Mouse (Mus musculus) MEL (cell line): ENCODE measurements around the gene Slamf7.

Source experiments
- CTCF ChIP-seq, 3 experiments: IDR thresholded peaks in 2 of 3; conservative IDR thresholded peaks in 1 of 3; 2 replicates each; pipeline ENCODE4 v1.5.1; 2011 to 2012; ENCODE audit warnings: low read length in 3 of 3, low read depth in 2 of 3, mild to moderate bottlenecking in 2 of 3, improper control_type of control experiment in 1 of 3, inconsistent platforms in 1 of 3, mixed read lengths in 1 of 3, moderate library complexity in 1 of 3; ENCODE audit not compliant: control insufficient read depth in 1 of 3, insufficient read depth in 1 of 3, poor library complexity in 1 of 3, severe bottlenecking in 1 of 3
- GATA1 ChIP-seq: IDR thresholded peaks from 2 replicates; pipeline ENCODE4 v1.6.1; 2011; ENCODE audit warnings: low read depth, low read length, improper control_type of control experiment
- HCFC1 ChIP-seq: IDR thresholded peaks from 2 replicates; pipeline ENCODE4 v1.6.1; 2012; ENCODE audit warnings: low read depth, mild to moderate bottlenecking, inconsistent platforms, low read length, improper control_type of control experiment, moderate library complexity
- NELFE ChIP-seq: IDR thresholded peaks from 2 replicates; pipeline ENCODE4 v1.6.1; 2011; ENCODE audit warnings: low read depth, low read length, improper control_type of control experiment
- POLR2A ChIP-seq, 2 experiments: IDR thresholded peaks; 2 replicates each; pipeline ENCODE4 v1.6.1; 2011 to 2012; ENCODE audit warnings: low read length in 2 of 2, mild to moderate bottlenecking in 2 of 2, control low read depth in 1 of 2, improper control_type of control experiment in 1 of 2, low read depth in 1 of 2, moderate library complexity in 1 of 2; ENCODE audit not compliant: control insufficient read depth in 1 of 2, insufficient read depth in 1 of 2, poor library complexity in 1 of 2
- SIN3A ChIP-seq: IDR thresholded peaks from 2 replicates; pipeline ENCODE4 v1.6.1; 2012; ENCODE audit warnings: low read length, improper control_type of control experiment, inconsistent platforms
- ZMIZ1 ChIP-seq: IDR thresholded peaks from 2 replicates; pipeline ENCODE4 v1.6.1; 2012; ENCODE audit warnings: low read depth, mild to moderate bottlenecking, inconsistent platforms, low read length, improper control_type of control experiment, moderate library complexity

DNA sequence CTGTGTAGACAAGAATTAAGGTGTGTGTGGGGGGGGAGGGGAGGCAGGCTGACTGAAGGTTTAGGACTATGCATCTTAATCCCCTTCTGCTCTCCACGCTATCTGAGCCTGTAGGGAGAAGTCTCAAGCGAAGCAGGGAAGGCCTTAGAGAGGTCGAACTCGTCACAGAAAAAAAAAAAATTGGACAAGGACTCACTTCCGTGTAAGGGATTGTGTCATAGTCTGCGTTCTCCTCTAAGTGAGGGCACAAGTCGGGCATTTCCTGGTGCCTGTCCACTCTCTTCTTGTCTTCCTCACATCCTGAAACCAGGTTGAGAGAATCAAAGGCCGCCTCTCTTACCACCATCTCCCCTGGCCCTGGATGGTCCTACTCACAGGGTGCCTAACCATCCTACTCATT lies 15.7 kb downstream of the Slamf7 start:
- TF ChIP-seq CTCF (IDR thresholded peaks at IDR 0.05 in 2 of 3, conservative IDR thresholded peaks at IDR 0.05 in 1 of 3; ENCODE audit: control insufficient read depth in 1 of 3, insufficient read depth in 1 of 3, low read depth in 2 of 3, low read length in 3 of 3, poor library complexity in 1 of 3, severe bottlenecking in 1 of 3) (no peak), SIN3A (no peak), GATA1 (no peak), POLR2A (IDR thresholded peaks at IDR 0.05; ENCODE audit: control insufficient read depth in 1 of 2, insufficient read depth in 1 of 2, low read depth in 1 of 2, low read length in 2 of 2, poor library complexity in 1 of 2) (no peak), HCFC1 (no peak), NELFE (no peak), ZMIZ1 (no peak)
